Mouse (Mus musculus): ENCODE results near the gene Fem1b. TPM values are rescaled to one million over a fixed set of nuclear protein-coding genes. Genes with fewer than 3 reads are reported as not detected.
A peak's percentile ranks its signal among the peaks of the same experiment; 100 is the strongest.

The Fem1b gene
- polyA plus RNA-seq, 1 experiment from 2014 or later = 30.4 TPM

GRCm38 (mm10) chr9:62843356-62844024 lies 31.8 kb upstream of the Fem1b start:
- ATAC-seq (ENCODE audit: insufficient number of reproducible peaks, insufficient read depth, low FRiP score, low TSS enrichment, low read depth) = no peak
- Histone ChIP-seq H3K36me3 (peaks cover 6% of the 10 kb centered on the region; the same call in 1 of the 2 replicates), H3K27me3 (no peaks in the 10 kb centered on the region), H3K4me2 (no peak overlapping the region), H3K4me1 (replicated peaks) (peaks cover 23% of the 10 kb centered on the region), H3K9me3 (no peaks in the 10 kb centered on the region), H3K4me3 (replicated peaks) (no peak overlapping the region), H3K9ac (replicated peaks) (no peak overlapping the region), H3K27ac (no peak overlapping the region)
- WGBS = 84% methylated on average over 10 of the region's 10 CpGs

GRCm38 (mm10) chr9:62839172-62839770 lies 27.5 kb upstream of the Fem1b start:
- no peaks in the 10 kb centered on the region for H3K9me3 ChIP-seq
- H3K36me3 ChIP-seq = no peaks in the 10 kb centered on the region
- H3K4me3 ChIP-seq (replicated peaks) = peak overlapping the region; percentile 66
- ATAC-seq (ENCODE audit: insufficient number of reproducible peaks, insufficient read depth, low FRiP score, low TSS enrichment, low read depth) = no peak
- H3K4me1 ChIP-seq (replicated peaks) = peaks cover 23% of the 10 kb centered on the region
- H3K9ac ChIP-seq (replicated peaks) = peak overlapping the region; percentile 85
- no peaks in the 10 kb centered on the region for H3K27me3 ChIP-seq
- WGBS = 13% methylated on average over 14 of the region's 14 CpGs
- H3K4me2 ChIP-seq = peak overlapping the region; percentile 65
- peak overlapping the region; percentile 92 for H3K27ac ChIP-seq

- Histone ChIP-seq H3K27ac (peak within 1 kb of the TSS; percentile 92), H3K9ac (replicated peaks) (peak within 1 kb of the TSS; percentile 85), H3K36me3 (no peaks in the 10 kb centered on the region), H3K4me2 (peak within 1 kb of the TSS; percentile 65), H3K4me3 (replicated peaks) (peak within 1 kb of the TSS; percentile 66), H3K9me3 (no peaks in the 10 kb centered on the region), H3K4me1 (replicated peaks) (peaks cover 23% of the 10 kb centered on the region), H3K27me3 (no peaks in the 10 kb centered on the region)
- ATAC-seq (ENCODE audit: insufficient number of reproducible peaks, insufficient read depth, low FRiP score, low TSS enrichment, low read depth) = peak; percentile 82
- under 1% methylated on average over 48 of the region's 48 CpGs for WGBS
Measured at GRCm38 (mm10) chr9:62838506-62839171, 26.9 kb upstream of the Fem1b start, which contains the start of gene Cln6. Gene Cln6 (plus strand): TSS chr9:62838785.

GRCm38 (mm10) chr9:62838146-62838505 lies 26.4 kb upstream of the Fem1b start:
- peak overlapping the region; percentile 92 for H3K27ac ChIP-seq
- ATAC-seq (ENCODE audit: insufficient number of reproducible peaks, insufficient read depth, low FRiP score, low TSS enrichment, low read depth) = no peak
- no peaks in the 10 kb centered on the region for H3K27me3 ChIP-seq
- H3K9me3 ChIP-seq = no peaks in the 10 kb centered on the region
- H3K9ac ChIP-seq (replicated peaks) = 0 out of 2 replicates have a peak overlapping the region, but pooled peaks have one; percentile 35
- WGBS = 16% methylated on average over 8 of the region's 8 CpGs
- H3K4me3 ChIP-seq (replicated peaks) = peak overlapping the region; percentile 66
- H3K4me1 ChIP-seq (replicated peaks) = peaks cover 23% of the 10 kb centered on the region
- H3K36me3 ChIP-seq = no peaks in the 10 kb centered on the region
- H3K4me2 ChIP-seq = peak overlapping the region; percentile 65

- WGBS = 29% methylated on average over 3 of the region's 3 CpGs
- H3K4me2 ChIP-seq = peak overlapping the region; percentile 65; the same call in 1 of the 2 replicates
Measured at GRCm38 (mm10) chr9:62837611-62838010, 25.9 kb upstream of the Fem1b start.

GRCm38 (mm10) chr9:62835705-62836446 lies 24.1 kb upstream of the Fem1b start:
- no peaks in the 10 kb centered on the region for H3K36me3 ChIP-seq
- WGBS = 50% methylated on average over 4 of the region's 4 CpGs
- H3K4me3 ChIP-seq (replicated peaks) = no peak overlapping the region
- no peak overlapping the region for H3K4me2 ChIP-seq
- peaks cover 19% of the 10 kb centered on the region for H3K4me1 ChIP-seq (replicated peaks)
- H3K27ac ChIP-seq = no peak overlapping the region
- H3K27me3 ChIP-seq = no peaks in the 10 kb centered on the region
- H3K9ac ChIP-seq (replicated peaks) = no peak overlapping the region
- no peak for ATAC-seq (ENCODE audit: insufficient number of reproducible peaks, insufficient read depth, low FRiP score, low TSS enrichment, low read depth)
- H3K9me3 ChIP-seq = no peaks in the 10 kb centered on the region

More at GRCm38 (mm10) chr9:62837611-62838010, 25.9 kb upstream of the Fem1b start:
- no peak overlapping the region for H3K9ac ChIP-seq (replicated peaks)
- H3K9me3 ChIP-seq = no peaks in the 10 kb centered on the region
- H3K27ac ChIP-seq = peak overlapping the region; percentile 92
- H3K36me3 ChIP-seq = no peaks in the 10 kb centered on the region
- peaks cover 23% of the 10 kb centered on the region for H3K4me1 ChIP-seq (replicated peaks)
- no peak for ATAC-seq (ENCODE audit: insufficient number of reproducible peaks, insufficient read depth, low FRiP score, low TSS enrichment, low read depth)
- H3K27me3 ChIP-seq = no peaks in the 10 kb centered on the region
- H3K4me3 ChIP-seq (replicated peaks) = no peak overlapping the region

- Histone ChIP-seq H3K4me2 (no peak overlapping the region), H3K9me3 (no peaks in the 10 kb centered on the region), H3K27me3 (no peaks in the 10 kb centered on the region), H3K36me3 (no peaks in the 10 kb centered on the region), H3K9ac (replicated peaks) (no peak overlapping the region), H3K27ac (no peak overlapping the region), H3K4me1 (replicated peaks) (peaks cover 14% of the 10 kb centered on the region), H3K4me3 (replicated peaks) (no peak overlapping the region)
- ATAC-seq (ENCODE audit: insufficient number of reproducible peaks, insufficient read depth, low FRiP score, low TSS enrichment, low read depth) = no peak
- WGBS = 80% methylated on average over 5 of the region's 5 CpGs
Measured at GRCm38 (mm10) chr9:62834906-62835305, 23.2 kb upstream of the Fem1b start.

- H3K27ac ChIP-seq = no peak overlapping the region
- no peaks in the 10 kb centered on the region for H3K27me3 ChIP-seq
- H3K4me3 ChIP-seq (replicated peaks) = no peak overlapping the region
- H3K4me1 ChIP-seq (replicated peaks) = peaks cover 34% of the 10 kb centered on the region
- ATAC-seq (ENCODE audit: insufficient number of reproducible peaks, insufficient read depth, low FRiP score, low TSS enrichment, low read depth) = no peak
- WGBS = 80% methylated on average over 6 of the region's 6 CpGs
- no peaks in the 10 kb centered on the region for H3K36me3 ChIP-seq
- H3K9me3 ChIP-seq = no peaks in the 10 kb centered on the region
- H3K4me2 ChIP-seq = no peak overlapping the region
- no peak overlapping the region for H3K9ac ChIP-seq (replicated peaks)
Measured at GRCm38 (mm10) chr9:62829877-62830276, 18.1 kb upstream of the Fem1b start.

GRCm38 (mm10) chr9:62828662-62829086 lies 16.9 kb upstream of the Fem1b start:
- H3K27ac ChIP-seq = peak overlapping the region; percentile 56
- WGBS = 0% methylated on average over 23 of the region's 23 CpGs

GRCm38 (mm10) chr9:62827939-62828652 lies 16.4 kb upstream of the Fem1b start:
- ATAC-seq (ENCODE audit: insufficient number of reproducible peaks, insufficient read depth, low FRiP score, low TSS enrichment, low read depth) = 0 out of 2 replicates have a peak, but pooled peaks have one; percentile 2
- Histone ChIP-seq H3K4me1 (replicated peaks) (peaks cover 35% of the 10 kb centered on the region), H3K9ac (replicated peaks) (no peak overlapping the region), H3K4me2 (peak overlapping the region; percentile 51), H3K9me3 (no peaks in the 10 kb centered on the region), H3K4me3 (replicated peaks) (peak overlapping the region; percentile 30), H3K36me3 (no peaks in the 10 kb centered on the region), H3K27ac (peak overlapping the region; percentile 56; the same call in 1 of the 2 replicates), H3K27me3 (no peaks in the 10 kb centered on the region)
- 5% methylated on average over 24 of the region's 24 CpGs for WGBS

More at GRCm38 (mm10) chr9:62828662-62829086, 16.9 kb upstream of the Fem1b start:
- H3K27me3 ChIP-seq = no peaks in the 10 kb centered on the region
- H3K9me3 ChIP-seq = no peaks in the 10 kb centered on the region
- ATAC-seq (ENCODE audit: insufficient number of reproducible peaks, insufficient read depth, low FRiP score, low TSS enrichment, low read depth) = peak; percentile 91
- H3K4me3 ChIP-seq (replicated peaks) = peak overlapping the region; percentile 30
- H3K9ac ChIP-seq (replicated peaks) = no peak overlapping the region
- H3K4me2 ChIP-seq = peak overlapping the region; percentile 51
- H3K36me3 ChIP-seq = no peaks in the 10 kb centered on the region
- peaks cover 35% of the 10 kb centered on the region for H3K4me1 ChIP-seq (replicated peaks)
